Comparison of ENCODE assay signal across 10 mouse cellular contexts in the genomic region with DNA sequence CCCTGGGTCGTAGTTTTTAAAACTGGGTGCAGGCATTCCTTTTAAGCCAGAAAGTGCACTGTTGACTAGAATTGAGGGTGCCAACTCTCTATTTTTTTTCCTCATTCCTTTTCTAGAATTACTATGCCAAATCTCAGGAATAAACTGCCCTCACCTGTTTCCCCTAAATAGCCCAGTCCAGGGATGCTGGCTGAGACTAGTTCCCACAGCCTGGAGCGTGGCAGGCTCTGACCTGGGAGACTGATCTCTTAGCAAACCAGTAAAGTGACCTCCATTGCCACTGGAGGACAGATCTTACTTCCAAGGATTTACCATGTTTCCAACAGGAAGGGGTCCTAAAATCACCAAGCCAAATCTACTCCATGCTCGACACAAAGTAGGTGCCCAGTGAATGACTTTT. TPM values are rescaled to one million over a fixed set of nuclear protein-coding genes. Genes with fewer than 3 reads are reported as not detected.
DNase-seq lines count a peak whose midpoint lies in the region; ATAC-seq and TF ChIP-seq lines count a peak whose summit lies in the region.
"Had no signal": no experiment of that assay in that cellular context is flagged by ENCODE, and none has a peak within 500 bp of the region (broad histone marks: within the 10 kb centered on the region; RNA-seq: fewer than 3 reads in every experiment).

No protein-coding gene starts in this region.

- peak overlapping the region; percentile 78 for H3K4me3 ChIP-seq in layer of hippocampus, adult 2 months
- H3K4me3 ChIP-seq in forebrain, embryonic 14.5 days (ENCODE audit: low read depth, low read length): 0 out of 2 replicates have a peak overlapping the region, but pooled peaks have one; percentile 55
- H3K4me3 ChIP-seq in myocyte: peak overlapping the region; percentile 75

- peak overlapping the region; percentile 66 for H3K9ac ChIP-seq in forebrain, embryonic 14.5 days (ENCODE audit: low read length)

- ATAC-seq in forebrain, embryonic 14.5 days: no peak

- H3K4me1 ChIP-seq in forebrain, embryonic 14.5 days (ENCODE audit: control insufficient read depth, insufficient read depth, low read length): peaks cover 4% of the 10 kb centered on the region

- no peaks in the 10 kb centered on the region for H3K27me3 ChIP-seq in forebrain, embryonic 14.5 days (replicated peaks; ENCODE audit: control insufficient read depth, insufficient read depth, low read length)
- no peaks in the 10 kb centered on the region for H3K27me3 ChIP-seq in myocyte (ENCODE audit: control insufficient read depth, insufficient read depth, insufficient read length)

- no peak for DNase-seq in layer of hippocampus, adult 2 months (ENCODE audit: low spot score in 2 of 2)
- no peak for DNase-seq in layer of hippocampus, postnatal 36 days
- no peak for DNase-seq in forebrain, embryonic 14.5 days (ENCODE audit: low spot score)
- peak; percentile 45 for DNase-seq in kidney, postnatal 10 days
- DNase-seq in gastrocnemius, postnatal 4 days (ENCODE audit: low spot score in 2 of 2): no peak
- DNase-seq in ovary, postnatal 10 days (ENCODE audit: low spot score): no peak
- DNase-seq in adrenal gland, postnatal 10 days: no peak
- DNase-seq: thymus, postnatal 25 days had no signal

- H3K9me3 ChIP-seq in forebrain, embryonic 14.5 days (replicated peaks; ENCODE audit: control insufficient read depth, low read length): no peaks in the 10 kb centered on the region

- no peak overlapping the region for H3ac ChIP-seq in myocyte (ENCODE audit: control insufficient read depth, insufficient read length)

- TF ChIP-seq POLR2A in myocyte (IDR thresholded peaks at IDR 0.05; ENCODE audit: insufficient read length, low read depth): no peak

- TF ChIP-seq CTCF in layer of hippocampus, adult 2 months (conservative IDR thresholded peaks at IDR 0.05): no peak

- H3K4me2 ChIP-seq in forebrain, embryonic 14.5 days (ENCODE audit: low read length): peak overlapping the region; percentile 54
- peak overlapping the region; percentile 76 for H3K4me2 ChIP-seq in myocyte (ENCODE audit: low read depth)

- peaks cover 22% of the 10 kb centered on the region for H3K36me3 ChIP-seq in forebrain, embryonic 14.5 days (ENCODE audit: control insufficient read depth, insufficient read depth, low read length)
- H3K36me3 ChIP-seq in myocyte (ENCODE audit: control insufficient read depth, insufficient read depth): peaks cover 7% of the 10 kb centered on the region

- 94% methylated on average over 3 of the region's 3 CpGs for WGBS in forebrain, embryonic 14.5 days

- H3K79me2 ChIP-seq in myocyte (ENCODE audit: control insufficient read depth, insufficient read depth): no peaks in the 10 kb centered on the region

- no peak overlapping the region for H3K27ac ChIP-seq in layer of hippocampus, adult 2 months
- no peak overlapping the region for H3K27ac ChIP-seq in forebrain, embryonic 14.5 days (ENCODE audit: low read depth, low read length)

TF ChIP-seq in myocyte, 11 proteins besides CTCF, POLR2A, EP300 and RAD21:
- TF ChIP-seq TCF12 (IDR thresholded peaks at IDR 0.05; ENCODE audit: insufficient read depth, poor library complexity, severe bottlenecking) (no peak), USF1 (IDR thresholded peaks at IDR 0.05; ENCODE audit: low read depth) (no peak), MYOG (IDR thresholded peaks at IDR 0.05; ENCODE audit: control insufficient read depth in 1 of 3, insufficient read depth in 1 of 3, insufficient read length in 2 of 3, low read depth in 2 of 3) (no peak), REST (IDR thresholded peaks at IDR 0.05; ENCODE audit: insufficient read depth, insufficient read length) (no peak), SRF (IDR thresholded peaks at IDR 0.05; ENCODE audit: control insufficient read depth, insufficient read length, low read depth) (no peak), MAX (IDR thresholded peaks at IDR 0.05; ENCODE audit: low read depth) (no peak), TCF3 (IDR thresholded peaks at IDR 0.05; ENCODE audit: insufficient read length, low read depth) (no peak), MYOD1 (IDR thresholded peaks at IDR 0.05; ENCODE audit: control insufficient read depth in 1 of 3, insufficient read length in 2 of 3, low read depth in 2 of 3) (no peak)

RNA-seq across cellular contexts. Expression of gene Atp6v1f, which starts 1.3 kb away (rescaled TPM):
- 100 to 1,000 TPM; 245 to 247 TPM for total RNA-seq in layer of hippocampus, adult 2 months (2021)
- 100 to 1,000 TPM; 242 to 264 TPM for total RNA-seq in layer of hippocampus, postnatal 36 days (2021)
- polyA plus RNA-seq in forebrain, embryonic 14.5 days (2014; fragmentation: Nextera tagmentation; extraction: Ambion mirVana): 340 and 395 TPM in 2 replicates
- 242 TPM for polyA plus RNA-seq in myocyte (2012; fragmentation: generic; extraction: Trizol)
- 10 to 100 TPM; 90.5 to 92.1 TPM for total RNA-seq in gastrocnemius, postnatal 4 days (2021)
- total RNA-seq in adrenal gland, postnatal 10 days (2021): 100 to 1,000 TPM; 183 to 191 TPM

RNA-seq across cellular contexts. Expression of gene Atp6v1fnb, which starts 2.4 kb away (rescaled TPM):
- under 1 TPM in 1 of 2 experiments, not detected in 1; 0.59 TPM for total RNA-seq in layer of hippocampus, adult 2 months (2021)
- total RNA-seq in layer of hippocampus, postnatal 36 days (2021): 1 to 10 TPM; 1.2 to 2.0 TPM
- polyA plus RNA-seq in forebrain, embryonic 14.5 days (2014; fragmentation: Nextera tagmentation; extraction: Ambion mirVana): 0.27 TPM in 1 of 2 replicates, not detected in the other
- polyA plus RNA-seq in myocyte (2012; fragmentation: generic; extraction: Trizol): not detected
- not detected for total RNA-seq in gastrocnemius, postnatal 4 days (2021)
- under 1 TPM in 1 of 2 experiments, not detected in 1; 0.45 TPM for total RNA-seq in adrenal gland, postnatal 10 days (2021)

RNA-seq across cellular contexts. Expression of gene Flnc, which starts 35.8 kb away (rescaled TPM):
- 1 to 10 TPM; 1.2 to 1.4 TPM for total RNA-seq in layer of hippocampus, adult 2 months (2021)
- 1 to 10 TPM; 1.1 to 1.2 TPM for total RNA-seq in layer of hippocampus, postnatal 36 days (2021)
- polyA plus RNA-seq in forebrain, embryonic 14.5 days (2014; fragmentation: Nextera tagmentation; extraction: Ambion mirVana): 1.1 and 2.5 TPM in 2 replicates
- 268 TPM for polyA plus RNA-seq in myocyte (2012; fragmentation: generic; extraction: Trizol)
- total RNA-seq in gastrocnemius, postnatal 4 days (2021): 100 to 1,000 TPM; 491 to 520 TPM
- total RNA-seq in adrenal gland, postnatal 10 days (2021): 10 to 100 TPM; 17.6 to 41.6 TPM
- total RNA-seq: common myeloid progenitor, adult 5-6 weeks had no signal

RNA-seq across cellular contexts. Expression of gene Kcp, which starts 38.9 kb away (rescaled TPM):
- total RNA-seq in layer of hippocampus, adult 2 months (2021): 1 to 10 TPM; 1.1 to 2.0 TPM
- total RNA-seq in layer of hippocampus, postnatal 36 days (2021): 1 to 10 TPM; 1.7 to 1.9 TPM
- polyA plus RNA-seq in forebrain, embryonic 14.5 days (2014; fragmentation: Nextera tagmentation; extraction: Ambion mirVana): 5.8 and 10.6 TPM in 2 replicates
- 0.26 TPM for polyA plus RNA-seq in myocyte (2012; fragmentation: generic; extraction: Trizol)
- total RNA-seq in gastrocnemius, postnatal 4 days (2021): 10 to 100 TPM; 37.6 to 40.5 TPM
- 1 to 10 TPM; 7.0 to 7.1 TPM for total RNA-seq in adrenal gland, postnatal 10 days (2021)
- total RNA-seq: common myeloid progenitor, adult 5-6 weeks had no signal

RNA-seq across cellular contexts. Expression of gene Irf5, which starts 57.6 kb away (rescaled TPM):
- 1 to 10 TPM; 3.8 to 5.1 TPM for total RNA-seq in layer of hippocampus, adult 2 months (2021)
- 1 to 10 TPM; 4.5 to 4.8 TPM for total RNA-seq in layer of hippocampus, postnatal 36 days (2021)
- 0.98 and 1.4 TPM in 2 replicates for polyA plus RNA-seq in forebrain, embryonic 14.5 days (2014; fragmentation: Nextera tagmentation; extraction: Ambion mirVana)
- 0.32 TPM for polyA plus RNA-seq in myocyte (2012; fragmentation: generic; extraction: Trizol)
- 1 to 10 TPM; 3.7 to 4.5 TPM for total RNA-seq in gastrocnemius, postnatal 4 days (2021)
- total RNA-seq in adrenal gland, postnatal 10 days (2021): 1 to 10 TPM; 3.8 to 4.8 TPM

Comparison
In these comparisons a context has a peak if more than half of its experiments do, and no peak if none do; other contexts are left out.
1. RNA of gene Flnc, which starts 35.8 kb away (total RNA-seq): 491 to 520 TPM in gastrocnemius, postnatal 4 days; 17.6 to 41.6 TPM in adrenal gland, postnatal 10 days, 1.2 to 1.4 TPM in layer of hippocampus, adult 2 months and 1.1 to 1.2 TPM in layer of hippocampus, postnatal 36 days; every median in the first group is over 10 times any median in the second.
2. Peak in every context shown above with its lines, with median percentiles within 50 percentile points of each other: H3K4me3 ChIP-seq.